Mouse (Mus musculus): Measurements from ENCODE around the gene Tsc22d3. TPM values are rescaled to one million over a fixed set of nuclear protein-coding genes. Genes with fewer than 3 reads are reported as not detected.
A peak's percentile ranks its signal among the peaks of the same experiment; 100 is the strongest.

Gene Tsc22d3
- polyA plus RNA-seq, 1 experiment from 2014 or later: 20.8 TPM

DNA sequence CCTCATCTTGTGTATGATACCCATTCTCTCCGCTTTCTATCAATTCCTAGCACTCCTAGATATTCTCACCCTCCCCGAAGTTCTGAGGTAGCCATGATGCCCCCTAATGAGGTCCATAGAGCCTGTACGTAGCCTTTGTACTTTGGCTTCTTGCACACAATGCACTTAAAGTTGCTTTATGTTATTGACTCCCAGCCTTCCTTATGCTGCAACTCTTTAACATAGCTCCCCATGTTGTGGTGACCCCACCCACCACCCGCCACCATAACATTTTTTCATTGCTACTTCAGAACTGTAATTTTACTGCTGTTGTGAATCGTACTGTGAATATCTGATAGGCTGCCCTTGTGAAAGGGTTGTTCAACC, 74.2 kb downstream of the Tsc22d3 start:
- Histone ChIP-seq H3K27ac (ENCODE audit: low read length) (no peak overlapping the region), H3K27me3 (ENCODE audit: control insufficient read depth, insufficient read depth, low read depth, low read length) (no peaks in the 10 kb centered on the region; the same call in 1 of the 2 replicates), H3K4me1 (ENCODE audit: control insufficient read depth, low read depth, low read length) (no peaks in the 10 kb centered on the region; the same call in 1 of the 2 replicates), H3K9ac (ENCODE audit: low read depth, low read length) (no peak overlapping the region), H3K36me3 (ENCODE audit: control insufficient read depth, insufficient read depth) (no peaks in the 10 kb centered on the region), H3K4me3 (ENCODE audit: low read depth, low read length) (no peak overlapping the region), H3K9me3 (replicated peaks; ENCODE audit: control insufficient read depth, low read length) (no peaks in the 10 kb centered on the region), H3K4me2 (ENCODE audit: low read depth, low read length) (no peak overlapping the region)
- WGBS (ENCODE audit: insufficient replicate concordance): 69% methylated on average over 5 of the region's 5 CpGs
- ATAC-seq (ENCODE audit: low read depth): no peak

DNA sequence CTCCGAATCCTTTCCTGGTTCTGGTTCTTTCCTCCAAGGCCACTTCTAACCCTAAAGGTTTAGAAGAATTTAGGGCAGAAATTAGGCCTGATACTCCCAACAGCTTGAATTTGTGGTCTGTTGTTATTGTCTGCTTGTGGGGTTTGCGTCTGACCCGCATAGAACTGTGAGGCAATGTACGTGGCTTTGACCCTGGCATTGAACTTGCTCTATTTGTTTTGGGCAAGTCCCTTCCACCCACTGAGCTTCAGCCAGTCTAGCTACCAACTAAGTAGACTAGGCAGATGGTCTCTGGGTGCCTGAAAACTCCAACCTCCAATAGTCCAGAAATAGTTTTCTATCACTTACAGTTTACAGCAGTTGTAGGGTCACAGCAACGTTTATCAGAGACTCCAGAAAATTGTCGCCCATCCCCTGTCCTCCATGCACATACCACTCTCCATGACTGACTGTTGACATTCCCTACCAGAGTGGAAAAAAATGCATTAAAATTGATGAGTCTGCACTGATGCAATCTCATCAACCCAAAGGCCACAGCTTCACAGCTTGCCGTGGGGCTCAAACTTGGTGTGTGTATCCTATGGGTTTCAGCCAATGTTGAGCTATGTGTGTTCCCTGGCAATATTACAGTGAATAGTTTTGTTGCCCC, 74.7 kb downstream of the Tsc22d3 start:
- H3K27ac ChIP-seq (ENCODE audit: low read length): no peak overlapping the region
- H3K27me3 ChIP-seq (ENCODE audit: control insufficient read depth, insufficient read depth, low read depth, low read length): no peaks in the 10 kb centered on the region; the same call in 1 of the 2 replicates
- 66% methylated on average over 7 of the region's 7 CpGs for WGBS (ENCODE audit: insufficient replicate concordance)
- no peak overlapping the region for H3K4me2 ChIP-seq (ENCODE audit: low read depth, low read length)
- H3K4me1 ChIP-seq (ENCODE audit: control insufficient read depth, low read depth, low read length): peaks cover 2% of the 10 kb centered on the region; the same call in 1 of the 2 replicates
- no peaks in the 10 kb centered on the region for H3K9me3 ChIP-seq (replicated peaks; ENCODE audit: control insufficient read depth, low read length)
- H3K4me3 ChIP-seq (ENCODE audit: low read depth, low read length): no peak overlapping the region
- no peak overlapping the region for H3K9ac ChIP-seq (ENCODE audit: low read depth, low read length)
- H3K36me3 ChIP-seq (ENCODE audit: control insufficient read depth, insufficient read depth): no peaks in the 10 kb centered on the region
- no peak for ATAC-seq (ENCODE audit: low read depth)

DNA sequence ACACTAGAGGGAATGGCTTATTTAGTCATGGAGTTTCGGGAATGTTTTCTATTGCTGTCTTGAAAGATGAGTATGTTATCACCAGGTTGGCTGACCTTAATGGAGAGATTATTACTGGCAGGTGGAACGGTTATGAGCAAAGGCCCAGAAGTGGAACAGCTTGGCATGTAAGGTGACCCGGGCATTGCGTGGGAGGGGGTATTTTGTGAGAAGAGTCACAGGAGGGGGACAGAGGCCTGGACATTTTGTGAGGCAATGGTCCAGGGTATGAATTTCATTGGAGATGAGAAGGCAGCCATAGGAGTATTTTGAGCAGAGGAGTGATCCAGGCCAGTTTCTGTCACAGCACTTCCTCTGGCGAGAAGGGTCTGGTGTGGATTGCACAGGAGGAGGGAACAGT, 76.2 kb downstream of the Tsc22d3 start:
- no peak for ATAC-seq (ENCODE audit: low read depth)
- 67% methylated on average over 5 of the region's 5 CpGs for WGBS (ENCODE audit: insufficient replicate concordance)
- H3K4me2 ChIP-seq (ENCODE audit: low read depth, low read length): no peak overlapping the region
- no peaks in the 10 kb centered on the region for H3K36me3 ChIP-seq (ENCODE audit: control insufficient read depth, insufficient read depth)
- H3K27me3 ChIP-seq (ENCODE audit: control insufficient read depth, insufficient read depth, low read depth, low read length): no peaks in the 10 kb centered on the region; the same call in 1 of the 2 replicates
- H3K9me3 ChIP-seq (replicated peaks; ENCODE audit: control insufficient read depth, low read length): no peaks in the 10 kb centered on the region
- H3K27ac ChIP-seq (ENCODE audit: low read length): no peak overlapping the region
- peaks cover 4% of the 10 kb centered on the region; the same call in 1 of the 2 replicates for H3K4me1 ChIP-seq (ENCODE audit: control insufficient read depth, low read depth, low read length)
- H3K9ac ChIP-seq (ENCODE audit: low read depth, low read length): no peak overlapping the region
- no peak overlapping the region for H3K4me3 ChIP-seq (ENCODE audit: low read depth, low read length)

DNA sequence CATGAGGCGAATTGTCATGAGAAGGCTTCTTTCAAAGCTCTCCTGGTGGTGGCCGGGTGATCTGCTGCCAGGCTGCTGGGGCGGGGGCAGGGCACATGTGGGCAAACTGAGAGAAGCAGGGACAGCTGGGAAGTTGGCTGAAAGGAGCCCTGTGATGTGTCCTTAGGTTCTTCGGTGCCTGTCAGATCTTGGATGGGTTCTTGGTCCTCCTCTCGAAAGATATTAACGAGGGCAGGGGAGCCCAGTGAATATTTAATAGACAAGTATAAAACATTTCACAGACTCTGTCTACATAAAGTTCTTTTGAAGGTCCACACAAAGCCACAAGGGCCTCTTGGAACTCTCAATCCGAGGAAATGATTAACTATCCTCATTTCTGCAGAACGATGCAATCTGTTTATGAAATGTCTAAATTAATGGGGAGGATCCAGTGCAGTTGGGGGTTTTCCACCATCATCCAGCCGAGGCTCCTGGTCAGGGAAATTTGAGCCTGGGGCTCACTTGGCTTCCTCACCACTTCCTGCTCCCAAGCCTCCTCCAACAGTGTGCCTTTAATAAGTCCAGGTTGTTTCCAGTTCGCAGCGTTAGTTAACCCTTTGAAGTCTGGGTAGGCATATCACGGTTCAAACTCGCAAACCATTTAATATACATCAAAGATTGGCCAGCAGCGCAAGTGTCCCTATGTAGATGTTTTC, 78.2 kb downstream of the Tsc22d3 start:
- no peaks in the 10 kb centered on the region; the same call in 1 of the 2 replicates for H3K27me3 ChIP-seq (ENCODE audit: control insufficient read depth, insufficient read depth, low read depth, low read length)
- no peaks in the 10 kb centered on the region for H3K9me3 ChIP-seq (replicated peaks; ENCODE audit: control insufficient read depth, low read length)
- no peak for ATAC-seq (ENCODE audit: low read depth)
- no peak overlapping the region for H3K27ac ChIP-seq (ENCODE audit: low read length)
- H3K4me3 ChIP-seq (ENCODE audit: low read depth, low read length): no peak overlapping the region
- 49% methylated on average over 14 of the region's 14 CpGs for WGBS (ENCODE audit: insufficient replicate concordance)
- no peak overlapping the region for H3K9ac ChIP-seq (ENCODE audit: low read depth, low read length)
- H3K4me2 ChIP-seq (ENCODE audit: low read depth, low read length): no peak overlapping the region
- H3K4me1 ChIP-seq (ENCODE audit: control insufficient read depth, low read depth, low read length): peaks cover 4% of the 10 kb centered on the region; the same call in 1 of the 2 replicates
- no peaks in the 10 kb centered on the region for H3K36me3 ChIP-seq (ENCODE audit: control insufficient read depth, insufficient read depth)

DNA sequence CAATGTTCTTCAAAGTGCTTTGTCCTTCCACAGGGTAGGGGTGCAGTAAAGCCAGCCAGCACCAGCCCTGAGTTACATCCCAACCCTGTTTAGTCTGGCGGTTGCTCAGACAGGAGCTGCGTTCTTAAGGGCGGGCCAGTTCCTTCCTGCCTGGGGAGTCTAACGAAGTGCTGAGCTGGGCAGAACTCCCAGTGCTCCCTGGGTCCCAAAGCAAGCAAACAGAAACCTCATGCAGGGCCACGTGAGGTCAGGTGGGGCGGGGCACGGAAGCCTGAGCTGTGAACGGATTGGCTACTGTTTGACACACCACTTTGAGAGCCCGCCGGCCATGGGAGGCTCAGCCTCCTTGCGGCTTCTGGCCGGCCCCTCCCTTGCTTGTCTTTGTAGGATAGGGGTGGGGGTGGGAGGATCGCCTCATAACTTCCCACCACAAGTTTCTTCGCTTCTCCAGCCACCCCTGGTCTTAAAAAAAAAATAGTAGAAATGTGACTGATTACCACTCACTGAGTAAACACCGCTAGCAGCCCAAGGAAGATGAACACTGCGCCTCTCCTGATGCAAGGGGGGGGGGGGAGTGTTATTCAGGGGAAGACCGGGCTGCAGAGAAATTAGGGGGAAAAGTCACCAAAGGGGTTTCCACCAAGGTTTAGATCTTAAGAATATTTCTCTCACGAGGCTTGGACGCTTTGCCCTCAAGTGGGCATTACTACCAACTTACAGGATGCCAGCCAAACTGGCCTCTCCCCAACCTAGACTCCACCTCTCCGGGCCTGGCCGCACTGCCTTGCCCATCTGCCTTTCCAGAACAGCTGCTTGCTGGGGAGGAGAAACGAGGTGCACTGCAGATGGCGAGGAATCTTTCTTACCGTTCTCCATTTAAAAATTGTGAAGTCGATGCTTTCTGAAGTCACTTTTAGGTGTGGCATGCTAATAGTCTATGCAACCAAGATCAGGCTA, 80.0 kb downstream of the Tsc22d3 start:
- H3K4me1 ChIP-seq (ENCODE audit: control insufficient read depth, low read depth, low read length): peaks cover 4% of the 10 kb centered on the region; the same call in 1 of the 2 replicates
- peak overlapping the region; percentile 58 for H3K4me2 ChIP-seq (ENCODE audit: low read depth, low read length)
- no peaks in the 10 kb centered on the region for H3K36me3 ChIP-seq (ENCODE audit: control insufficient read depth, insufficient read depth)
- no peaks in the 10 kb centered on the region for H3K9me3 ChIP-seq (replicated peaks; ENCODE audit: control insufficient read depth, low read length)
- peak overlapping the region; percentile 40; the same call in 1 of the 2 replicates for H3K4me3 ChIP-seq (ENCODE audit: low read depth, low read length)
- H3K27ac ChIP-seq (ENCODE audit: low read length): peak overlapping the region; percentile 70
- ATAC-seq (ENCODE audit: low read depth): peak; percentile 98
- H3K27me3 ChIP-seq (ENCODE audit: control insufficient read depth, insufficient read depth, low read depth, low read length): no peaks in the 10 kb centered on the region; the same call in 1 of the 2 replicates
- 17% methylated on average over 25 of the region's 25 CpGs for WGBS (ENCODE audit: insufficient replicate concordance)
- 0 out of 2 replicates have a peak overlapping the region, but pooled peaks have one; percentile 5 for H3K9ac ChIP-seq (ENCODE audit: low read depth, low read length)

DNA sequence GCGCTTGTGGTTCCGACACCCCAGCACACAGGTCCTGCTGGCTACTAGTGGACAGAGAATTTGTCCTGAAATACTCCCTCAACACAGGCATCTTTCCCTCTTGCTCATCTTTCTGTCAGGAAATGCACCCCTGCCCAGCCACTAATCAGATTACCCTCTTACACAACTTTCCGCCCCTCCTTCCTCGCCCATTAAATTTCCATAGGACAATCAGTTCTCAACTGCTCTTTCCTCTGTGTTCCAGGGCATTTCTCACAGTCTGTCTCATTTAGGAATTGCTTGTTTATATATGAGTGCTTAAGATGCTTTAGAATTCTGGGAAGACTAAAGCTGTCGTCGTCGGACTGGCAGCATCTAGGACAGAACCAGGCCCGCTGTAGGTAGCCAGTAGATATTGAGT, 82.1 kb downstream of the Tsc22d3 start:
- H3K4me2 ChIP-seq (ENCODE audit: low read depth, low read length): no peak overlapping the region
- no peaks in the 10 kb centered on the region; the same call in 1 of the 2 replicates for H3K27me3 ChIP-seq (ENCODE audit: control insufficient read depth, insufficient read depth, low read depth, low read length)
- no peak overlapping the region for H3K9ac ChIP-seq (ENCODE audit: low read depth, low read length)
- ATAC-seq (ENCODE audit: low read depth): no peak
- no peak overlapping the region for H3K27ac ChIP-seq (ENCODE audit: low read length)
- no peak overlapping the region for H3K4me3 ChIP-seq (ENCODE audit: low read depth, low read length)
- H3K36me3 ChIP-seq (ENCODE audit: control insufficient read depth, insufficient read depth): no peaks in the 10 kb centered on the region
- WGBS (ENCODE audit: insufficient replicate concordance): 68% methylated on average over 8 of the region's 8 CpGs
- H3K9me3 ChIP-seq (replicated peaks; ENCODE audit: control insufficient read depth, low read length): no peaks in the 10 kb centered on the region
- H3K4me1 ChIP-seq (ENCODE audit: control insufficient read depth, low read depth, low read length): peaks cover 4% of the 10 kb centered on the region; the same call in 1 of the 2 replicates

DNA sequence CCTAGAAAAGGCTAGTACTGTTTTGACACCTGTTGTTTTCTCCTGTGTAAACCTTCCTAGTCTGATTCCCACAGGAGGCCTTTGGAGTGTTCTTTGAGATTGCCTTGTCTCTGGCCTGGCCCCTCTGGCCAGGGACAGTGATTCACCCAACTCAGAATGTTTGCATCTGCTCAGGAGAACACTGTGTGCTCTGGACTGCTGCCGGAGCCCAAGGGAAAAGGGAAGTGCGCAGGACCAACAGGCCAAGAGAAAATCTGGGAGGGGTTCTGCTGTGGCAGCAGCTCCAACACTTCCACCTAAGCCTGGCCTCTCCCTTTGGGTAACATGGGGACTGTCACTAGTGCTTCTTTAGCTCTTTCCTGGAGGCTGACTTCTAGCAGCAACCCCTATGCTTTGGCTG, 87.1 kb downstream of the Tsc22d3 start:
- H3K4me1 ChIP-seq (ENCODE audit: control insufficient read depth, low read depth, low read length): peaks cover 2% of the 10 kb centered on the region; the same call in 1 of the 2 replicates
- ATAC-seq (ENCODE audit: low read depth): no peak
- no peaks in the 10 kb centered on the region for H3K36me3 ChIP-seq (ENCODE audit: control insufficient read depth, insufficient read depth)
- no peak overlapping the region for H3K27ac ChIP-seq (ENCODE audit: low read length)
- no peak overlapping the region for H3K4me2 ChIP-seq (ENCODE audit: low read depth, low read length)
- H3K27me3 ChIP-seq (ENCODE audit: control insufficient read depth, insufficient read depth, low read depth, low read length): no peaks in the 10 kb centered on the region; the same call in 1 of the 2 replicates
- H3K9me3 ChIP-seq (replicated peaks; ENCODE audit: control insufficient read depth, low read length): no peaks in the 10 kb centered on the region
- 64% methylated on average over 2 of the region's 2 CpGs for WGBS (ENCODE audit: insufficient replicate concordance)
- no peak overlapping the region for H3K4me3 ChIP-seq (ENCODE audit: low read depth, low read length)
- no peak overlapping the region for H3K9ac ChIP-seq (ENCODE audit: low read depth, low read length)

DNA sequence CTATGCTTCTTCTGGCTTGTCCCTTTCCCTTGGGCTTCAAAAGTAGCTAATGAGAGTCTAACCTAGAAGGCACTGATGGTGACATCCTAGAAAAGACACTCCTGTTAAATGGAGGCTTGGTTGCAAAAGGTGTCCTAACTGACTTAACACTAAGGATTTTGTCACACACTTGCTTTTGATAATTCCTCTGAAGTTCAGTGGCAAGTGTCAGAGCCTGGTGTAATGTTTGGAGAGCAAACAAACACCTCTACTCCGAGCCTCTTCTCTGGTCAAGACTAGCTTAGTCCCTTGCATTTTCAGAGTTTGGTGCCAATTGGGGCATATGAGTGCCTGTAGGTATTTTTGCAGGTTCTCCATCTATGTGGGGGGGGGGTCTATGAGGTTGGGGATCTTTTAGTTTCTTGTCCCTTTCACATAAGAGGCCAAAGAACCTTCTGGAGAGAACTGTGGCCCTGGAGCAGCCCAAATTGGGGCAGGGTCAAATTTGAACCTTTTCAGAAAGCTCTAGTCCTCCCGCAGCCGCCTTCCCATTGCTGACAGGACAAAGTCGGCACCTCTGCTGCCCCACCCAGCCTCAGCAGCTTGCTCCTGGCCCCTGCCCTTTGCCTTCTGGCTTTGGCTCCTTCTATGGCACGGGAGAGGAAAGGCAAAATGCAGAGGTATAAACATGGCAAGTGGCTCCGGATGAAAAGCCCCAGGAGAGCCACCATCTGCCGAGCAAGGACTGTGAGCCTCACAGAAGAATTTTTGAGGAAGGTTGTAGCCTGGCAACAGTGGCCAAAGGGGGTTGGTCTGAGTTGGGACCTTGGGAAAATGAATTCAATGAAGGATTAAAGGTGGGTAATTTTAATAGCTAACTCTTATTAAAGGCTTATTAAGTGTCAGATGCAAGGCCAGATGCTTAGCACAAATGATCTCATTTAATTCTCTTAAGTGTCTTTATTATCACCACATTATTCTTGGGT, 88.5 kb downstream of the Tsc22d3 start:
- Histone ChIP-seq H3K4me3 (ENCODE audit: low read depth, low read length) (no peak overlapping the region), H3K27me3 (ENCODE audit: control insufficient read depth, insufficient read depth, low read depth, low read length) (no peaks in the 10 kb centered on the region; the same call in 1 of the 2 replicates), H3K4me1 (ENCODE audit: control insufficient read depth, low read depth, low read length) (peaks cover 2% of the 10 kb centered on the region; the same call in 1 of the 2 replicates), H3K27ac (ENCODE audit: low read length) (no peak overlapping the region), H3K9me3 (replicated peaks; ENCODE audit: control insufficient read depth, low read length) (no peaks in the 10 kb centered on the region), H3K36me3 (ENCODE audit: control insufficient read depth, insufficient read depth) (no peaks in the 10 kb centered on the region), H3K4me2 (ENCODE audit: low read depth, low read length) (no peak overlapping the region), H3K9ac (ENCODE audit: low read depth, low read length) (no peak overlapping the region)
- no peak for ATAC-seq (ENCODE audit: low read depth)
- 57% methylated on average over 7 of the region's 7 CpGs for WGBS (ENCODE audit: insufficient replicate concordance)
